Mouse (Mus musculus) liver, postnatal 0 days (tissue): ENCODE measurements around the gene Atxn1.

Experiments
- CTCF ChIP-seq: sonication (generic); IDR thresholded peaks from 2 replicates; pipeline ENCODE4 v1.5.1; 2016; ENCODE audit warnings: antibody characterized with exemption, low read depth
- EP300 ChIP-seq: IDR thresholded peaks from 2 replicates; pipeline ENCODE4 v1.6.1; 2016; ENCODE audit warnings: antibody characterized with exemption, low read depth, mild to moderate bottlenecking

- TF ChIP-seq CTCF = no peak
- no peak for TF ChIP-seq EP300
Measured at GRCm38 (mm10) chr13:45579751-45580150, 385.1 kb downstream of the Atxn1 start.
